Mouse (Mus musculus): ENCODE data around the gene Tead3.
"Not testable (repeated sequence)": the region's sequence is repeated elsewhere in the genome, so short reads cannot be mapped to it uniquely, and the experiment has no call there.

The Tead3 gene

GRCm38 (mm10) chr17:28329503-28330231 lies 20.9 kb downstream of the Tead3 start:
- peak in 1 of 2 experiments; percentile 31 for DNase-seq

DNA sequence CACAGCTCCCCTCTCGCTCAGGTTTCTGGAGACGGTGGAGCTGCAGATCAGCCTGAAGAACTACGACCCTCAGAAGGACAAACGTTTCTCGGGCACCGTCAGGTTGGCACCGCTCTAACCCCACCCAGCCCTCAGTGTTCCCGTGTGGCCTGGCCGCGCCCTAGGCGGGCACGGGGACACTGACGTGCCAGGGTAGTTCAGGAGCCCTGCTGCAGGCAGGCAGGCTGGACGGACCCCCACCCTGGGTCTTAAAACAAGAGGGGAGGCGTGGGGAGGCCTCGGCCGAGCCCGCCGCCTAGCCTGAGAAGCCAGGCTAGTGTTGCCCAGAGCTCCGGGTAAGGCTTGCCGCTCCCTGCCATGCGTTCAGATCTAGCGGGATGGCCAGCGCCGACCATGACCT lies 21.7 kb downstream of the Tead3 start:
- peak in 1 of 2 experiments; percentile 46 for DNase-seq

DNA sequence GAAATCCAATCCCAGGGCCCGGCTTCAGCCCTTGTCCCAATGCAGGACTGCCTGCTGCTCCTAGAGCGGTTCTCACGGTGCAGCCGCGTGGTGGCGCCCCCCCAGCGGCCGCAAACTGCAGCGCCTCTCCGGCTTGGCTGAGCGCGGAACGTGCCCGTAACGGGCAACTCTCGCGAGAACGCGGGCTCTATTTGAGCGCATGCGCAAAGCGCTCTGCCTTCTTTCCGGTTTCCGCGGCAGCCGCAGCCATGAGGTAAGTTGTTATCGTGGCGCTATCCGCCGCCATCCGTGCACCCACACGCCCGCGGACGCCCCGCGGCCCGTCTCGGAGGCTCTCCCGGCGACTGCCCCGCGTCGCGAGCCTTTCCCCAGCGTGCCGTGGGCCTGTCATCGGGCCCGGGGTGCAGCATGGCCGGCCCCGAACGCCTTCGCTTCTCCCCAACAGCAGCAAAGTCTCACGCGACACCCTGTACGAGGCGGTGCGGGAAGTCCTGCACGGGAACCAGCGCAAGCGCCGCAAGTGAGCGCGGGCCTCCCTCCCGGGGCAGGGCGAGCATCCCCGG lies 22.2 kb downstream of the Tead3 start, which contains the start of gene Rpl10a:
Rpl10a (plus strand) TSS at position 106 of the 563 bp plus-strand sequence.
- peak; percentile 99 for DNase-seq

GRCm38 (mm10) chr17:28327673-28328325 lies 22.8 kb downstream of the Tead3 start:
- no peak for DNase-seq

- no peak for DNase-seq
Observed at GRCm38 (mm10) chr17:28326951-28327350, 23.7 kb downstream of the Tead3 start.

DNA sequence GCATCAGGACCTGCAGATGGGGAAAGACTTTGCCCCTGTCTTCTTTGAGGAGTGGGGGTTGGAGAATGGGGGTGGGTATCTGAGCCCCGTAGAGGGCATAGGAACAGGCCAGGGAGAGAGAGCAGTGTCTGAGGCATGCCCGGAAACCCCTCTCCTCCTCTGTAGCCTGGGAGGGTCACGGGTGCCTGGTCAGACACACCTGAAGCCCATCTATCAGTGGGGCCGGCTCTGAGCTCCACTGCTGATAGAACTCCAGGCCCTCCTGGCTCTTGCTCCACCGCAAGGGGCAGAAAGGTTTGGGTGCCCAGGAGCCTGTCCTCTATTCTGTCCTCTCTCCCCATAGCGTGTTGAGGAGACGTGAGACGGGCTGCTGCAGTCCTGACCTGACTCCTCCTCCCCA lies 24.9 kb downstream of the Tead3 start:
- no peak for DNase-seq

GRCm38 (mm10) chr17:28324416-28324815 lies 26.2 kb downstream of the Tead3 start:
- not testable (repeated sequence) for DNase-seq

- DNase-seq: no peak
Observed at GRCm38 (mm10) chr17:28323786-28324185, 26.8 kb downstream of the Tead3 start.

GRCm38 (mm10) chr17:28321700-28322099 lies 28.9 kb downstream of the Tead3 start:
- DNase-seq: no peak

DNA sequence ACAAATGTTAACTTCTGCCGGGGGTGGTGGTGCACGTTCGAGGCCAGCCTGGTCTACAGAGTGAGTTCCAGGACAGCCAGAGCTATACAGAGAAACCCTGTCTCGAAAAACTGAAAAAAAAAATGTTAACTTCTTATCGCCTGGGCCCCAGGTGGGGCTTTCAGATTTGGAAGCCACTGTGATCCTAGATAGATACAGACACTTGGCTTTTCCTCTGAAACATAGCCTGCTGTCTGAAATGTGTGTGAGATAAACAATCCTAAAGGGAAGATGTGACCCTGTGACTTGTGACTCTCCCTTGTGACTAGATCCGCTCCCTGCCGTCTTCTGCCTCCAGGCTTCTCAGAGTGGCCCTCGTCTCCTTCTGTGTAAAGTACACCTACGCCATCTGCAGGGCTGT lies 32.9 kb downstream of the Tead3 start:
- no peak for DNase-seq

- DNase-seq: no peak
Observed at GRCm38 (mm10) chr17:28317091-28317490, 33.5 kb downstream of the Tead3 start.

GRCm38 (mm10) chr17:28316476-28316875 lies 34.1 kb downstream of the Tead3 start:
- no peak for DNase-seq

GRCm38 (mm10) chr17:28315611-28316160 lies 34.9 kb downstream of the Tead3 start:
- no peak for DNase-seq

GRCm38 (mm10) chr17:28313880-28314225 lies 36.8 kb downstream of the Tead3 start:
- DNase-seq: peak in 1 of 2 experiments; percentile 33

DNA sequence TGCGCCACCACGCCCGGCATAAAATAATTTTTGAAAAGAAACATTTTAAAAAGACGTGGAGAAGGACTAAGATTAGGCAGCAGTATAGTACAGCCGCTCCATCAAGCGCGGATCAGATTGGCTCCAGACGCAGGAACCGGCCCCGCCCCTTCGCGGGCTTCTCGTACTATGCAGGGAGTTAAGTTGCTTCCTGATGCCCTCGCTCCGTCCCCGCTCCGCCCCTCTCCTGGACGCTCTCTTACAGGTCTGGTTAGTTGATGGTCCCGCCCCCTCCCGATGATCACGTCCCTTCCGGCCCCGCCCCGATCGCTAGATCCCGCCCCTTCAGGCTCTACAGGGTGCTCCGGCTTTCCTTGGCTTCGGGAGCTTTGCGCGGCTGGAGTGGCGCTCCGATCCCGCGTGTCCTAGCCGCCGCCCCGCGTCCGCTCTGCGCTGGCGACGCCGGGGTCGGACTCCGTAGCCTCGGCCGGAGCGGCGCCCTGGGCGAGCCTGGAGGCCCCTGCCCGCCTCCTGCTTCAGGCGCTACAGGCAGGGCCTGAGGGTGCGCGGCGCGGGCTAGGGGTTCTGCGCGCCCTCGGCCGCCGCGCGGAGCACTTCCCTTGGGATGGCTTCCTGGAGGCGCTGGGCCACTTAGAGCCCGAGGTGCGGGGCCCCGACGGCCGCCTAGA lies 37.3 kb downstream of the Tead3 start, which contains the start of gene Fance:
Fance (plus strand) TSS at position 308 of the 668 bp plus-strand sequence.
- DNase-seq: peak; percentile 98 to 99

DNA sequence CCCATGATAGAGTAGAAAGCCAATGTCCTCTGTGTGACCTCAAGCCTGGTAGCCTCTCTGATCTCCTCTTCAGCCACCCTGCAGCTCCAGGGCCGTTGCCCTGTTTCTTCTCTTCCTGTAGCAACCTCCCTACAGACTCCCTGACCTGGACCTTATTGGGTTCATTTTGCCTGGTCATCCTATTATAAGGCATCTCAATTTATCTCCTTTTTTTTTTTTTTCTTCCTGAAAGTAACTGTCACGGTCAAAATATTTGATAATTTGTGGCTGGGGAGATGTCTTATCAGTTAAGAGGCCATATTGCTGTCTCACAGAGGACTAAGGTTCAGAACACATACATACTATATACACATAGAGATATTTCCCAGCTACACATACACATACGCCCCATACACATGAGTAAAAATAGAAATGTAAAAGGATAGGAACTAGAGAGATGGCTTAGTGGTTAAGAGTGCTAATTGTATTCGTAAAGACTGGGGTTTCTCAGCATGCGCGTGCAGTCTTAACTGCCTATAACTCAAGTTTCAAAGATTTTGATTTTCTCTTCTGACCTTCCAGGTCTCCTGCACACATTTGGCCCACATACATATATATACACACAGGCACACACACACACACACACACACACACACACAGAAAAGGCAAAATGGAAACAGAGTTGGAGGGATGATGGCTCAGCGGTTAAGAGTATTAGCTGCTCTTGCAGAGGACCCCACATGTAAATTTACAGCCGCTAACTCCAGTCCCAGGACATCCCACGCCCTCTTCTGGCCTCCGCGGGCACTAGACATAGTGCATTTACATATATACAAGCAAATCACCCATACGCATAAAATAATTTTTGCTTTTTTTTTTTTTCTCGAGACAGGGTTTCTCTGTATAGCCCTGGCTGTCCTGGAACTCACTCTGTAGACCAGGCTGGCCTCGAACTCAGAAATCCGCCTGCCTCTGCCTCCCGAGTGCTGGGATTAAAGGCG lies 38.1 kb downstream of the Tead3 start:
- DNase-seq: peak; percentile 62 to 72

GRCm38 (mm10) chr17:28311366-28312132 lies 39.1 kb downstream of the Tead3 start:
- peak in 1 of 2 experiments; percentile 41 for DNase-seq

GRCm38 (mm10) chr17:28310831-28311230 lies 39.8 kb downstream of the Tead3 start:
- DNase-seq: no peak

- DNase-seq: peak; percentile 95 to 97
Observed at GRCm38 (mm10) chr17:28308297-28309195, 42.1 kb downstream of the Tead3 start.

- no peak for DNase-seq
Observed at GRCm38 (mm10) chr17:28305172-28305571, 45.4 kb downstream of the Tead3 start.
